Mouse (Mus musculus): ENCODE results near the gene Gm8281.
"Not testable (repeated sequence)": the region's sequence is repeated elsewhere in the genome, so short reads cannot be mapped to it uniquely, and the experiment has no call there.

The Gm8281 gene

GRCm38 (mm10) chr14:5070611-5071490 lies at the start of gene Gm8281:
Gene Gm8281 (plus strand): TSS chr14:5071040.
- not testable (repeated sequence) for DNase-seq (ENCODE audit: low read depth)

DNA sequence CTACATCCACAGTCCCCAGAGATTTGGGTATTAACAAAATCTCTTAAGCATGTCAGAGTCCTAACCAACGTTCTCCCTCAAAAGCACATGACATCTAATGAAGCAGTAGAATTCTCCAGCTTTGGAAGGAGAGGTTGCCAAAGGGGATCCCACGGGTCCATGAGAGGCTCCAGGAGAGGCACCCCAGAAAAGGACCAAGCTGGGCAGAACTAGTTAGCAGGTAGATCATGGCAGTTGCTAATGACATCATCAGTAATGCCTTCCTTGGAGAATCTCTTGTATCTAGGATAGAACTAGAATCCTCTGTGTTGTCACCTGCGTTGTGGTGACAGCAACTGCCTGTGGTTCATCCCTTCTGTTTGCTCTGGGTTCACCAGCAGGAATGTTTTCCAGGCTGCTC lies 20.5 kb upstream of the Gm8281 start, which contains the start of gene 4930555G01Rik:
TSS of gene 4930555G01Rik (plus strand) at position 301 of the 400 bp plus-strand sequence.
- not testable (repeated sequence) for DNase-seq (ENCODE audit: low read depth)

DNA sequence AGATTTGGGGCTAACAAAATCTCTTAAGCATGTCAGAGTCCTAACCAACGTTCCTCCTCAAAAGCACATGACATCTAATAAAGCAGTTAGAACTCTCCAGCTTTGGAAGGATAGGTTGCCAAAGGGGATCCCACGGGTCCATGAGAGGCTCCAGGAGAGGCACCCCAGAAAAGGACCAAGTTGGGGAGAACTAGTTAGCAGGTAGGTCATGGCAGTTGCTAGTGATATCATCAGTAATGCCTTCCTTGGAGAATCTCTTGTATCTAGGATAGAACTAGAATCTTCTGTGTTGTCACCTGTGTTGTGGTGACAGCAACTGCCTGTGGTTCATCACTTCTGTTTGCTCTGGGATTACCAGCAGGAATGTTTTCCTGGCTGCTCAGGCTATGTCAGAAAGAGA lies 60.4 kb downstream of the Gm8281 start, which contains the start of gene Gm8279:
TSS of gene Gm8279 (plus strand) at position 301 of the 400 bp plus-strand sequence.
- not testable (repeated sequence) for DNase-seq (ENCODE audit: low read depth)

Data from 416B (cell line).